Mouse (Mus musculus) midbrain, embryonic 15.5 days (tissue): ENCODE measurements around the gene Card14. TPM values are rescaled to one million over a fixed set of nuclear protein-coding genes. Genes with fewer than 3 reads are reported as not detected.

ENCODE experiments used
- ATAC-seq: fragments of 200-750 bp; cut with Nextera tagmentation; replicated peaks from 2 replicates; pipeline ENCODE4 v1.8.0; 2017; ENCODE audit warnings: moderate TSS enrichment
- H3K27ac ChIP-seq: fragments of 300-500 bp; sonication (generic); 2 replicates; pipeline ENCODE4 v1.5.1; 2015; ENCODE audit warnings: mild to moderate bottlenecking, inconsistent platforms
- H3K27me3 ChIP-seq: fragments of 300-500 bp; sonication (generic); replicated peaks from 2 replicates; pipeline ENCODE4 v1.6.1; 2015; ENCODE audit warnings: inconsistent platforms
- H3K36me3 ChIP-seq: fragments of 300-500 bp; sonication (generic); replicated peaks from 2 replicates; pipeline ENCODE4 v1.6.1; 2015; ENCODE audit warnings: inconsistent platforms
- H3K4me1 ChIP-seq: fragments of 300-500 bp; sonication (generic); 2 replicates; pipeline ENCODE4 v1.6.1; 2015; ENCODE audit warnings: inconsistent platforms
- H3K4me2 ChIP-seq: fragments of 300-500 bp; sonication (generic); 2 replicates; pipeline ENCODE4 v1.6.1; 2015; ENCODE audit warnings: inconsistent platforms, mild to moderate bottlenecking, moderate library complexity
- H3K4me3 ChIP-seq: fragments of 300-500 bp; sonication (generic); 2 replicates; pipeline ENCODE4 v1.5.1; 2015; ENCODE audit warnings: mild to moderate bottlenecking, inconsistent platforms
- H3K9ac ChIP-seq: fragments of 300-500 bp; sonication (generic); 2 replicates; pipeline ENCODE4 v1.6.1; 2015; ENCODE audit warnings: mild to moderate bottlenecking, inconsistent platforms
- H3K9me3 ChIP-seq: fragments of 300-500 bp; sonication (generic); 2 replicates; pipeline ENCODE4 v1.6.1; 2016; ENCODE audit warnings: inconsistent platforms
- WGBS: fragments of 180-500 bp; shearing (Covaris S2); methylation state at CpG from one replicate; pipeline ENCODE4 v1.1.7; 2015; ENCODE audit warnings: mixed read lengths; 5-methylcytosine and 5-hydroxymethylcytosine counted together
- microRNA counts: library from miRNA; unstranded; fragments of <30 nt; microRNA quantifications from one replicate; lab custom pipeline; 2016
- microRNA-seq: library from miRNA; unstranded; fragments of <30 nt; microRNA quantifications from one replicate; pipeline ENCODE4, GENCODE M21; 2016
- polyA plus RNA-seq: library from polyadenylated mRNA; unstranded; fragments of >200 nt; fragmentation: Nextera tagmentation; extraction: Ambion mirVana; gene quantifications from 2 replicates; pipeline ENCODE4 v1.2.1, GENCODE M21; 2015

Card14 gene
- polyA plus RNA-seq, 1 experiment from 2014 or later, result 0.34 TPM

- no peaks in the 10 kb centered on the region for H3K9me3 ChIP-seq
- H3K27me3 ChIP-seq, result peaks cover 63% of the 10 kb centered on the region
- no peak overlapping the region for H3K9ac ChIP-seq
- H3K36me3 ChIP-seq, result no peaks in the 10 kb centered on the region
- H3K4me1 ChIP-seq, result peaks cover 24% of the 10 kb centered on the region
- no peak overlapping the region for H3K27ac ChIP-seq
- H3K4me2 ChIP-seq, result no peak overlapping the region
- H3K4me3 ChIP-seq, result no peak overlapping the region
- 46% methylated on average over 6 of the region's 6 CpGs for WGBS
- no peak for ATAC-seq
Observed at GRCm38 (mm10) chr11:119394210-119394609, 86.6 kb downstream of the Card14 start.

MicroRNAs within 50 kb of the gene (microRNA counts, 519-probe panel; counts per million panel counts)
- not detected for microRNA mmu-miR-1932 (lab: Ali Mortazavi, UCI)

Small RNAs within 50 kb of the gene (microRNA-seq; reads per million reads assigned to microRNA genes)
- not detected for gene Mir1932

Other genes starting within 250 kb of the Card14 start
- 23.7 and 24.7 TPM in 2 replicates for gene Cbx4, start 221.5 kb upstream of the Card14 start, polyA plus RNA-seq
- 66.8 and 67.2 TPM in 2 replicates for gene Tbc1d16, start 79.3 kb upstream of the Card14 start, polyA plus RNA-seq
- 19.3 and 21.5 TPM in 2 replicates for gene Ccdc40, start 79.2 kb upstream of the Card14 start, polyA plus RNA-seq
- gene Gaa, start 39.9 kb upstream of the Card14 start, polyA plus RNA-seq, result 93.9 and 95.3 TPM in 2 replicates
- 261 and 266 TPM in 2 replicates for gene Eif4a3, start 7.7 kb upstream of the Card14 start, polyA plus RNA-seq
- 5.2 and 6.6 TPM in 2 replicates for gene Sgsh, start 47.8 kb downstream of the Card14 start, polyA plus RNA-seq
- 6.9 and 7.4 TPM in 2 replicates for gene Slc26a11, start 47.8 kb downstream of the Card14 start, polyA plus RNA-seq
- gene Rnf213, start 85.3 kb downstream of the Card14 start, polyA plus RNA-seq, result 1.4 and 1.6 TPM in 2 replicates
- 20.7 and 22.2 TPM in 2 replicates for gene Endov, start 183.6 kb downstream of the Card14 start, polyA plus RNA-seq
- 13.6 and 13.7 TPM in 2 replicates for gene Nptx1, start 240.0 kb downstream of the Card14 start, polyA plus RNA-seq